Mouse (Mus musculus) layer of hippocampus, adult 11-12 months (tissue): ENCODE measurements around the gene Phip.

Source experiments
- DNase-seq: peaks from one replicate; pipeline ENCODE4 v3.0.0; 2022; ENCODE audit warnings: low spot score

Phip gene

GRCm38 (mm10) chr9:82867698-82868097 lies 107.6 kb downstream of the Phip start:
- DNase-seq: no peak

DNA sequence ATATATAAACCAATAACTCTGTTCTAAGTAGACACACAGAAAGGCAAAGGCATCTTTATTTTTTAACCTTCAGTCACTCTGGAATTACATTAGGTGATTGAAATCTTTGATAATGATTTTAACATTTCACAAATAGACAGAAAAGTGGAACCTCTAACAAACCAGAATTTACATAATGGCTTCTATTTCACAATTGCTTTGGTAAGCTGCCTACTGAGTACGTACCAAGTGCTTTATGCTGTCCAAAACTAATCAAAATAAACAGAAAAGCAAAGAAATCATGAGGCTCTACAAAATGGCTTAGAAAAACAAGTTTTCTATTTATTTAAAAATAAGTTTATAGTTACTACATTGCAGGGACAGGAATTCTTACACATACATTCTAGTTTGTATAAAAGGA lies 109.2 kb downstream of the Phip start:
- no peak for DNase-seq

DNA sequence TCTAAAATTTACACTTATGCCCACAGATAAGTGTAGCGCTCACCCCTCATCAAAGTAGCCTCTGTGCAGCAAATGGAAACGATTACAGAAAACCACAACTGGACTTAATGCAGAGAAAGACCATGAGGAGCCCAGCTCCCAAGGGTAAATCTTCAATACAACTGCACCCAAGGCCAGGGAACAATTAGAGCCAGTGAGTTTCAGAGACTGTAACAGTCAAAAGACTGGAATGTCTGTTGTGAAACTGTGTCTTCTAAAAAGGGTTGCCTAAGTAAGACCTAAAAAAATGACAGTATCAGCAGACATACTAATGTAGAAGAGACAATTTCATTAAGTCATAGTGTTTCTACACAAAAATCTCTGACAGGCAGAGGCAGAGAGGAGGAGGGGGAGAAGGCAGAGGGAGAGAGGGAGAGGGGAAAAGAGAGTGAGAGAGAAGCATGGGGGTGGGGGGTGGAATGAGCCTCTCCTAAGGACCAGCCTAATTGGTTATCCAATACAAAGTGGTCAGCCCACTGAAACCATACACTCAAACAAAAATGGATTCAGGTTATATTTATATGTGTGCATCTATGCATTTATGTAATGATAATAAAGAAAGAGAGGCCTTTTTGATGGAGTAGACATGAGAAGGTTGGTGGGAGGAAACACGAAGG lies 113.4 kb downstream of the Phip start:
- DNase-seq: no peak

DNA sequence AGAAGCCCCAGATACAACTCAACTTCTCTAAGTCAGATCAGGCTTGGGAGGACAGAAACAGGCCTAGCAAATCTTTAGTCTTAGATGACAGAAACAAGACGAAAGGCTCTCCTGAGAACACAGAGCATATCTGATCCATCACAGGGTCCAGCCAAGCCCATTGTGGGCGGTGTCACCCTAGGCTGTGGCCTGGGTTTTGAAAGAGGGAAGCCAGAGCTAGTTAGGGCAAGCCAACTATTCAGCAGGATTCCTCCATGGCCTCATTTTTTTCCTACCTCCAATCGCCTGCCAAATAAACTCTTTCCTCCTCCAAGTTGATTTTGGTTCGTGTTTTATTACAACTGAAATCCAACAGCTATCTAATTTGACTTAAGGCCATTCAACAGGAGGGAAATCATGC lies 114.0 kb downstream of the Phip start:
- DNase-seq: no peak

- no peak for DNase-seq
Observed at GRCm38 (mm10) chr9:82860805-82861204, 114.5 kb downstream of the Phip start.

DNA sequence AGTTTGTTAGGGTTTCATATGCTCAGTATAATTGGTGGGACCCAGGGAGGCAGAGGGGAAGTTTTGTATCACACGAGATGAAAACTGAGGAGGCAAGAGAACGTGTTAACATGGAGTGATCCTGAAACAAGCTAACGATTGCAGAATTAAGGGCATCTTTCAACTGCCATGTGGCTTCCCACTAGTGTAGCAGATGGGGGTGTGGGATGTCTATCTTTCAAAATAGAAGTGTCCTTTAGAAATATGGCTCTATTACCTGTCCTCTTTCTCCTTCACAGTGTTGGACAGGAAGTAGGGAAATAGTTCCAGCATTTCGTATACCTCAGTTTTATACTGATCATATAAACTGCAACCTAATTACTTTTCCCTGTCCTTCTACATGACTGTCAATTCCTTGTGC lies 119.1 kb downstream of the Phip start:
- DNase-seq: no peak

DNA sequence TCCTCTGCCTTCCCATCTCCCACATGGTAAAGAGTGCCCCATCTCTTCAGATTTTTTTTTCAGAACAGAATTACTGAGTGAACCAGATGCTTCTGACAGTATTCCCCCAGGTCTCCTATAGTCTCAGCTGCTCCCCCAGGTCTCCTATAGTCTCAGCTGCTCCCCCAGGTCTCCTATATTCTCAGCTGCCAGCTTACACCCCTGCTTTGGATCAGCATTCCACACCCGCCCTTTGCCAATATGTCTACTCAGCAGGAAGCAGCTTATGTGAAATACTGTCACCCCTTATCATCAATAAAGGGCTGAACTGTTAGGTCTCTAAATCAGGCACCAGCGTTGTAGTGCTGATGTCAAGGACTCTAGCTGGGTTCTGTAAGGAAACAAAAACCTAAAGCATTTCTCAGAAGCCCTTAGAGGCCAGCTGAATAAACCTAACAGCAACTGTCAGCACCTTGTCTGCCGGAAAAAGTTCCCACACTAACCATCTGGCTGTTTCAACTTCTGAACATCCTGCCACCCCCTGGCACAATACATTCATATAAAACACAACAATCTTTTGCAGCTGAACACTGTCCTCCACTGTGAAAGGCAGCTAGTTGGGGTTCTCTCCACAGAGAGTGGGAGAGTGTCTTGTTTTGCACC lies 120.2 kb downstream of the Phip start:
- no peak for DNase-seq

GRCm38 (mm10) chr9:82854040-82854439 lies 121.3 kb downstream of the Phip start:
- no peak for DNase-seq

DNA sequence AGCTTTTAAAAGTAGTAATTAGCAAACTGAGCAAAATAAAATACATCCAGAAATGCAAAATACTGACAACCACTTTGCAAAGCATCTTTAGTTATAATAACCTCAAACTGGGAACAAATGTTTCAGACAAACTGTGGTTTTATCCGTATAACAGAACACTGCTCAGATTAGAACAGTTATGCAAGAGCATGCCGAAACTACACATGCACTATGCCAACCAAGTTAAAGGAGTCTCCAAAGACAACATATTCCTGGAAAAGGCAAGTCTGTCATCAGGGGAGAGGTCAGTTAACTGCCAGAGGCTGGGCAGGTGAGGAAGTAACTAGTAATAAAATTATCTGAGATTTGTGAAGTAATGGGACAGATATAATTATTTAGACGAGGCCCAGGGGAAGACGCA lies 132.6 kb downstream of the Phip start:
- DNase-seq: no peak

- DNase-seq: no peak
Observed at GRCm38 (mm10) chr9:82835921-82836320, 139.4 kb downstream of the Phip start.

GRCm38 (mm10) chr9:82831891-82832290 lies 143.4 kb downstream of the Phip start:
- no peak for DNase-seq

DNA sequence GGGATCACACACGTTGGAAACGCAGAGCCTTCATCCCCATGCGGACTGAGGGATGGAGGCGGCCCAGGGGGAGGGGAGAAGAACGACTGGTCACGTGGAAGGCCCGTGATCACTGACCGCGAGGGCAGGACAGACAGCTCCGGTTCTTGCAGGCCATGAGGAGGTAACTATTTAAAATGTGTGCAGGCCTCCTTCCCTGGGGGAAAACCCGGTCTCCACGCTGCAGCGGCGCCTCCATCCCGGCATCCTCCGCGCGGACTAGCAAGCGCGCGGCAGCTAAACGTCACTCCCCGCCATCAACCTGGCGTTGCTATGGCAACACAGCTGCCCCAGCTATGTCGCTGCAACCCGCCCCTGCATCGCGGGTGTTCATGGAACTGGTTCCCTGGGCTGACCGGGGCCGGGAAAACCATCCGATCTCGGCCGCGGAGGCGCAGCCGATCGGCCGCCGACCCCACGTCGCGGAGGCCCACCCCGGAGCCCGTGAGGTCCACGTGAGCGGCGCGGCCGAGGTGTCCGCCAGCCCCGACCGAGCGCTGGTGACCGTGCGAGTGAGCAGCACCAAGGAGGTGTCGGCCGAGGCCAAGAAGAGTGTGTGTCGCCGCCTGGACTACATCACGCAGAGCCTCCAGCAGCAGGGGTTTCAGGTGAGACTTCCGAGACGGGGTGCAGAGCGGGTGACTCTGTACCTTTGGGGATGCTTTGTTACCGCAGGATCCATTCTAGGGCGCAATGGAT lies 145.5 kb downstream of the Phip start:
- peak; percentile 88 for DNase-seq

GRCm38 (mm10) chr9:82829007-82829689 lies 146.2 kb downstream of the Phip start, which contains the start of gene Irak1bp1:
Irak1bp1 (plus strand) TSS chr9:82829540.
- DNase-seq: no peak

DNA sequence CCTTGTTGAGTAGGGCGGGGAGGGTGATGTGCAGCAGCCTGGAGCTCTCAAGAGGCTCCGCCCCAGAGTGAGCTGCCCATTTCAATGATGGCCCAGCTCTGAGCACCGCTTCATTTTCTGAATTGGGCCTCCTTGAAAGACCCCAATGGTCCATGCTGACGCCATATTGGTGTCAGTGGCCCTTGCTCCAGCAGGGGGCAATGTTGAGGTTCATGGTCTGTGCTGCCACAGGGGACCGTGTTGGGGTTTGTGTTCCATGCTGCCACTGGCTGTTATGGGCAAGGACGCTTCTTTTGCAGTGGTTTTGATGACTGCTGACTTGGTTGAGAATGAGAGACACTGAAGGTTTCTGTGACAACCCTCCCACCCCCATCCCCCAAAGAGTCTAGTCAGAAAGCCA lies 148.9 kb downstream of the Phip start:
- no peak for DNase-seq
